Mouse (Mus musculus): ENCODE data around the gene Mug1. TPM values are rescaled to one million over a fixed set of nuclear protein-coding genes. Genes with fewer than 3 reads are reported as not detected.
"Not testable (repeated sequence)": the region's sequence is repeated elsewhere in the genome, so short reads cannot be mapped to it uniquely, and the experiment has no call there.

Mug1 gene
- total RNA-seq (2014; fragmentation: Nextera tagmentation), result not detected in 2 replicates
- total RNA-seq (2017), result not detected in 2 replicates

- not testable (repeated sequence) for ATAC-seq (replicated peaks; ENCODE audit: poor library complexity, severe bottlenecking)
These were observed at the start of gene Mug1 for GRCm38 (mm10) chr6:121838271-121838670. TSS of gene Mug1 (plus strand) at chr6:121838541.

- ATAC-seq (replicated peaks; ENCODE audit: poor library complexity, severe bottlenecking), result no peak
These were observed 10.3 kb upstream of the Mug1 start for GRCm38 (mm10) chr6:121828034-121828433.

GRCm38 (mm10) chr6:121836361-121836760 is 2.0 kb upstream of the Mug1 start:
- no peak for ATAC-seq (replicated peaks; ENCODE audit: poor library complexity, severe bottlenecking)

GRCm38 (mm10) chr6:121848378-121848777 is 10.0 kb downstream of the Mug1 start:
- no peak for ATAC-seq (replicated peaks; ENCODE audit: poor library complexity, severe bottlenecking)

Other genes with a start within 250 kb of the Mug1 start
- gene A2m, start 203.2 kb upstream of the Mug1 start, total RNA-seq (2014; fragmentation: Nextera tagmentation), result not detected in 2 replicates
- not detected in 2 replicates for gene A2m, start 203.2 kb upstream of the Mug1 start, total RNA-seq (2017)
- not detected in 2 replicates for gene Gm7298, start 105.6 kb upstream of the Mug1 start, total RNA-seq (2014; fragmentation: Nextera tagmentation)
- gene Gm7298, start 105.6 kb upstream of the Mug1 start, total RNA-seq (2017), result not detected in 2 replicates
- not detected in 2 replicates for gene Mug2, start 168.2 kb downstream of the Mug1 start, total RNA-seq (2014; fragmentation: Nextera tagmentation)
- not detected in 2 replicates for gene Mug2, start 168.2 kb downstream of the Mug1 start, total RNA-seq (2017)